Mouse (Mus musculus) forebrain, embryonic 14.5 days (tissue): ENCODE results near the gene Agbl1. TPM values are rescaled to one million over a fixed set of nuclear protein-coding genes. Genes with fewer than 3 reads are reported as not detected.
A peak's percentile ranks its signal among the peaks of the same experiment; 100 is the strongest.

Experiments
- ATAC-seq: fragments of 200-750 bp; cut with Nextera tagmentation; 2 replicates; pipeline ENCODE4 v1.8.0; 2017; ENCODE audit warnings: mild to moderate bottlenecking, moderate library complexity
- DNase-seq: peaks from one replicate; pipeline ENCODE4 v3.0.0-alpha.2; 2015; ENCODE audit warnings: low spot score
- H3K27ac ChIP-seq: fragments of 300-500 bp; sonication (generic); 2 replicates; pipeline ENCODE4 v1.5.1; 2014; ENCODE audit warnings: low read depth, mild to moderate bottlenecking, control low read depth, low read length, moderate library complexity
- H3K27me3 ChIP-seq: fragments of 300-500 bp; sonication (generic); replicated peaks from 2 replicates; pipeline ENCODE4 v1.6.1; 2014; ENCODE audit warnings: low read length, control low read depth, mixed read lengths; ENCODE audit not compliant: control insufficient read depth, insufficient read depth
- H3K36me3 ChIP-seq: fragments of 300-500 bp; sonication (generic); 2 replicates; pipeline ENCODE4 v1.6.1; 2014; ENCODE audit warnings: low read length, control low read depth; ENCODE audit not compliant: control insufficient read depth, insufficient read depth
- H3K4me1 ChIP-seq: fragments of 300-500 bp; sonication (generic); 2 replicates; pipeline ENCODE4 v1.6.1; 2014; ENCODE audit warnings: antibody characterized with exemption, low read length, control low read depth; ENCODE audit not compliant: control insufficient read depth, insufficient read depth
- H3K4me2 ChIP-seq: fragments of 300-500 bp; sonication (generic); 2 replicates; pipeline ENCODE4 v1.6.1; 2014; ENCODE audit warnings: mild to moderate bottlenecking, control low read depth, low read length
- H3K4me3 ChIP-seq: fragments of 300-500 bp; sonication (generic); 2 replicates; pipeline ENCODE4 v1.5.1; 2014; ENCODE audit warnings: low read depth, low read length, control low read depth
- H3K9ac ChIP-seq: fragments of 300-500 bp; sonication (generic); 2 replicates; pipeline ENCODE4 v1.6.1; 2014; ENCODE audit warnings: mild to moderate bottlenecking, low read length, control low read depth, moderate library complexity
- H3K9me3 ChIP-seq: fragments of 300-500 bp; sonication (generic); replicated peaks from 2 replicates; pipeline ENCODE4 v1.6.1; 2016; ENCODE audit warnings: low read length, control low read depth, mixed read lengths; ENCODE audit not compliant: control insufficient read depth
- WGBS: fragments of 180-500 bp; shearing (Covaris S2); extraction: QIAGEN DNeasy Blood & Tissue Kit; methylation state at CpG from one replicate; pipeline ENCODE4 v1.1.7; 2014; 5-methylcytosine and 5-hydroxymethylcytosine counted together
- polyA plus RNA-seq: library from polyadenylated mRNA; unstranded; fragments of >200 nt; fragmentation: Nextera tagmentation; extraction: Ambion mirVana; gene quantifications from 2 replicates; pipeline ENCODE4 v1.2.1, GENCODE M21; 2014

Gene Agbl1
- polyA plus RNA-seq = 0.09 and 0.48 TPM in 2 replicates

DNA sequence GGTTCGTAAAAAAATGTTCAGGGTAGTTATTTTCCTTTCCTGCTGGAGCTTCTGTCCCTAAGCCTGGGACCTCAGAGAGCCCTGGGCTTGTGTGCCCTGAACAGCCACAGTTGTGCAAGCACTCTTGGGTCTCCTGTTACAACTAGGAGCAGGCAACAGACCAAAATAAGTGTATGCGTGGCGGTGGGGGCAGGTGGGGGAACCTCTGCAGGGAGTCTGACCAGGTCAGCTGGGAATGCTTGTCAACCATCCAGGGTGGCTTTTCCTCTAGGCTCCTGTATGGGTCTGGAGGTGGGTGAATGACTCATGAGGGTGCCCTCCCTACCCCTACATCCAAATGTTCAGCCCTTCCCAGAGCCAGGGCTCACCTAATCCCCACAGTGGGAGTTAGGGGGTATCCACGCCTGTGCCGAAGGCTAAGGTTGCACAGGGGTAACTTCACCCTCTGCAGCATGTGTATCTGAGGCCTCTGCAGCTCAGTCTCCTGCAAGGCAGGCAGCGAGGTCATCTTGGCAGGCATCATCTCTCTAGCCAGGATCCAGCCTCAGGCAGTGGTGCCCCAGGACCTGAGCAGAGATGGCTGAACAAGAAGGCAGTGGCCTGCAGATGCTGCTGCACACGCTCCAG is at the start of gene Agbl1:
Gene Agbl1, plus strand, starts transcription at position 577 of the 627 bp plus-strand sequence.
- no peak for DNase-seq
- 71% methylated on average over 7 of the region's 7 CpGs for WGBS
- Histone ChIP-seq H3K9ac (no peak within 1 kb of the TSS), H3K4me2 (no peak within 1 kb of the TSS), H3K4me1 (no peaks in the 10 kb centered on the region), H3K4me3 (no peak within 1 kb of the TSS), H3K36me3 (no peaks in the 10 kb centered on the region), H3K9me3 (no peaks in the 10 kb centered on the region), H3K27ac (no peak within 1 kb of the TSS), H3K27me3 (no peaks in the 10 kb centered on the region)
- no peak for ATAC-seq

DNA sequence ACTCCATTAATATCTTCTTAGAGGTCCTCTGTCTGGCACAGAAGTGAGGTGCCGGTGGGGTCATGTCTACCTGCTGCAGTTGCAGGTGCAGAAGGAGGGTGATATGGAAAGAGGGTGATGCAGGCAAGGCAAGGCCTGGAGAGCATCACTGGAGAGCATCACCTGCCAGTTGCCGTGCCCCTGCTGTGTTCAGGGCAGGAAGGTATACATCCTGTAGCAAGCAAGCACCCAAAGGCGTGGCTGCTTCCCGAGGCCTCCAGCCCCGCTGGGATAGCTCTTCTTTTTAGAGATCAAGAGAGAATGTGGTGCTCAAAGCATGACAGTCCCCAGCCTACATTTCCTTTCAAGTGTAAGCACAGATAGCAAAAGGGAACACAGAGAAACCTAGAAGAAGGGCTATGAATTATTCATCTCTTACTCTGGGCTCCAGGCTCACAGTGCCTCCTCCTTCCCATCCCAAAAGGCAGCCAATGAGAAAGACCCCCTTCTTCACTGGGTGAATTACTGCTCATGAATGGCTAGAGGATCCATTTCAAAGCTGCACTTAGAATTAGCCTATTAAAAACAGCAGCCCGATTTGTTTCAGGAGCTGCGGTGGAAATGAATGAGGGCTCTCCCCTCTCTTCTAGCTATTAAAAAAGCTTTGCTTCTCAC is 44.6 kb upstream of the Agbl1 start:
- Histone ChIP-seq H3K27ac (peak overlapping the region; percentile 82), H3K4me2 (peak overlapping the region; percentile 34), H3K27me3 (no peaks in the 10 kb centered on the region), H3K9me3 (no peaks in the 10 kb centered on the region), H3K9ac (0 out of 2 replicates have a peak overlapping the region, but pooled peaks have one; percentile 0), H3K36me3 (no peaks in the 10 kb centered on the region), H3K4me1 (peaks cover 19% of the 10 kb centered on the region), H3K4me3 (no peak overlapping the region; the same call in 1 of the 2 replicates)
- WGBS = 13% methylated on average over 7 of the region's 7 CpGs
- ATAC-seq (peak; percentile 97), DNase-seq (peak; percentile 92)

DNA sequence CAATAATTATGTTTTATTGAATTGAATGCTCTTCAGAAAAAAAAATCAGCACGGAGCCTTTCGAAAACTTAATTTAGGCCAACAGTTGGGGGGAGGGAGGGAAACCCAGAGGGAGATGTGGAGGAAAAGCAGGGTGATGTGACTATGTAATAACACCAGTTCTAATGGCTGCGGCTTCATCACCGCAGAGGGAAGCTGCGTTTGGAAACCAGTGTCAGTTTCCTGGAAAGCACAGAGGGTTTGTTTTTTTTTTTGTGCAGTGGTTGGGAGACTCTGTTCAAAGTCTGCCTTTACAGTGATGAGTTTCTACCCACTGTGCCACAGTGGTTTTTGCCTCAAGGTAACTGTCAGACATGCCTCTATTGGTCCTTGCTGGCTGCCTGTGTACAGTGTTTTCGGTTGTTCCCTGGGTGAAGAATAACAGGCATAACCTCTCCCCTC is 44.0 kb upstream of the Agbl1 start:
- H3K9ac ChIP-seq = no peak overlapping the region
- peaks cover 19% of the 10 kb centered on the region for H3K4me1 ChIP-seq
- H3K27ac ChIP-seq = peak overlapping the region; percentile 82
- H3K36me3 ChIP-seq = no peaks in the 10 kb centered on the region
- no peaks in the 10 kb centered on the region for H3K27me3 ChIP-seq
- DNase-seq (no peak), ATAC-seq (peak; percentile 66)
- H3K4me3 ChIP-seq = no peak overlapping the region; the same call in 1 of the 2 replicates
- H3K9me3 ChIP-seq = no peaks in the 10 kb centered on the region
- peak overlapping the region; percentile 34 for H3K4me2 ChIP-seq
- 2% methylated on average over 6 of the region's 6 CpGs for WGBS

DNA sequence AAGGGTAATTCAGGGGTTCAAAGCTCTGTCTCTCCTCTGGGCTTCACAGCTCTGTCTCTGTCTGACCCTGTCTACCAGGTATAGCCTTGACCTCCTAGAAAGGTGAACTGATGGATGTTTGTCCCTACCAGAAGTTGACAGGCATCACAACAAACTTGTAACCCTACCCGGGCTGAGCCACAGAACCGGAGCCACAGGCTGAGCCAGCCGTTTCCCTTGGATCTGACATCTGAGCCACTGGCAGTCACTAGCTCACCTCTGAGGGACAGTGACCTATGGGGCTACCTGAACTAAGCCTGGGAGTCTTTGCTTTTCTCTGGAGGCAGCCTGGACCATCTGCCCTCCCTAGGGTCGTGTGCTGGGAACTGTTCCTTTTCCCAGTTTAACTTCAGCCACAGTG is 11.1 kb upstream of the Agbl1 start:
- H3K36me3 ChIP-seq = no peaks in the 10 kb centered on the region
- WGBS = 83% methylated on average over 4 of the region's 4 CpGs
- DNase-seq (no peak), ATAC-seq (no peak)
- no peak overlapping the region for H3K4me2 ChIP-seq
- H3K4me1 ChIP-seq = no peaks in the 10 kb centered on the region
- H3K4me3 ChIP-seq = no peak overlapping the region
- H3K27me3 ChIP-seq = no peaks in the 10 kb centered on the region
- no peak overlapping the region for H3K9ac ChIP-seq
- H3K27ac ChIP-seq = no peak overlapping the region
- H3K9me3 ChIP-seq = no peaks in the 10 kb centered on the region

DNA sequence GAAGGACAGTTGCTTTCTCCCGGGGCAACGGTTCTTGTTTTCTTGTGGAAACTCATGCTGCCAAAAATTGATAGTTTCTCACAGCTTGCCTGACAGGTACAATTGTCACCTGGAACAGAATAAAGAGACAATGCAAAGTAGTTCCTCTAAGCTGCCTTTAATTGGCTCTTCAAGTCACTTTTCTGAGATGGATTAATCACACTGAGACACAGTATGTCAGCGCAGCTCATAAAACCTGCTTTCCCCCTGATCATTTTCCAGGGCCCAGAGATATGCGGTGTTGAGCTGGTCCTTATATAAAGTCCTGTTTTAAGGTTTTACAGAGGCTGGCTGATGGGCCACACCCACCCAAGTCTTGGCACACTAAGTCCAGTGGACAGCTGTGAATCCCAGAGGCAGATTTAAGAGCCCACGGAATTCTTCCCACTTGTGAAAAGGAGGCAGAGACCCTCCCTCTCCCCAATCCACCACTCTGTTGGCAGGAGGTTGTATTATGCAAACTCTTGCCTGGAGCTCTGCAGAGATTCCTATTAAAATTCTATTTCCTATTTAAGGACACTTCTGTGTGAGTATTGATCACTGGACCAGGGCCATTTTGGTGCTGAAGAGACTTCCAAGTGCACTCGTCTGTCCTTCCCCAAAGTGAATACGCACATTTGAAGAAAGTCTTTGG is 9.8 kb upstream of the Agbl1 start:
- no peaks in the 10 kb centered on the region for H3K27me3 ChIP-seq

DNA sequence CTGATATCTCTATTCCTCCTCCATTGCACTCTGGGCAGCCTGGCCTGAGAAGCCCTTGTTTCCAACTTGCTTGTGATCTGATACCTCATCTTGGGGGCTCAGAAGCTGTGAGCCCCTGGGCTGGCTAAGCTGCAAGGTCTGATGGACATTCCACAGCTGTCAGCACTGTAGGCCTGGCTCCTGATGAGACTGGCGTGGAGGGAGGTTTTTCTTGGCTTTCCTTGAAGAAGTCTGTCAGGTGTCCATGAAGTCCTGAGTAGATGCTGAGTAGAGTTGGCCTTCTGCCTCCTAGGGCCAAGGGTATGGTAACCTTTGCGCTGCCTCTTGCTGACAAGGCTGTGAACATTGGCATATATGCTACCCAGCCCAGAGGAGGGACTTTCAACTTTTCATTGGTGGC is 7.0 kb upstream of the Agbl1 start:
- no peak for DNase-seq
- Histone ChIP-seq H3K27me3 (no peaks in the 10 kb centered on the region), H3K4me2 (no peak overlapping the region), H3K4me3 (no peak overlapping the region), H3K9ac (no peak overlapping the region), H3K4me1 (no peaks in the 10 kb centered on the region), H3K36me3 (no peaks in the 10 kb centered on the region), H3K9me3 (no peaks in the 10 kb centered on the region), H3K27ac (no peak overlapping the region)
- 91% methylated on average over 2 of the region's 2 CpGs for WGBS
- ATAC-seq = no peak

More for the DNA sequence above, 9.8 kb upstream of the Agbl1 start:
- no peaks in the 10 kb centered on the region for H3K9me3 ChIP-seq
- no peak overlapping the region for H3K4me2 ChIP-seq
- 41% methylated on average over 7 of the region's 7 CpGs for WGBS
- ATAC-seq (no peak), DNase-seq (peak; percentile 11)
- no peaks in the 10 kb centered on the region for H3K36me3 ChIP-seq
- H3K27ac ChIP-seq = no peak overlapping the region
- no peak overlapping the region for H3K4me3 ChIP-seq
- H3K9ac ChIP-seq = no peak overlapping the region
- no peaks in the 10 kb centered on the region for H3K4me1 ChIP-seq

DNA sequence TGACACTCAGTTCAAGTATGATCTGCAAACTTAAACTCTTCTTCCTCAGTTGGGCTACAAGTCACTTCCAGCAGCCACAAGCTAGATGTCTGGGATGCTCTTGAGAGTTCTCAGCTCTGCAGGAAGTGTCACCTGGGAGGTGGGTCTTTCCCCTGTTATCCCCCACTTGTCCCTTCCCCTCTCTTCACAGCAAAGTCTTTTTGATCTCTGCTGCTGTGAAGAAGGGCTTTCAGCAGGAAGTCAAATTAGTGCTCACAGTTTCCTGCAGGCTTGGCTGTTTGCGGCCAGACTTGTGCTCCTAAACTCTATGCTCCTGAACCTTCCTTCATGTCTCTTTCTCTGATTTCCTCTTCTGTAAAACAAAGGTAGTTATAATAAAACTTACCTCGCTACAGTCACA is 806 bp upstream of the Agbl1 start:
- Histone ChIP-seq H3K27me3 (no peaks in the 10 kb centered on the region), H3K9me3 (no peaks in the 10 kb centered on the region), H3K4me2 (no peak overlapping the region), H3K9ac (no peak overlapping the region), H3K27ac (no peak overlapping the region), H3K36me3 (no peaks in the 10 kb centered on the region), H3K4me3 (no peak overlapping the region), H3K4me1 (no peaks in the 10 kb centered on the region)
- ATAC-seq (no peak), DNase-seq (no peak)
- 64% methylated on average over 2 of the region's 2 CpGs for WGBS

DNA sequence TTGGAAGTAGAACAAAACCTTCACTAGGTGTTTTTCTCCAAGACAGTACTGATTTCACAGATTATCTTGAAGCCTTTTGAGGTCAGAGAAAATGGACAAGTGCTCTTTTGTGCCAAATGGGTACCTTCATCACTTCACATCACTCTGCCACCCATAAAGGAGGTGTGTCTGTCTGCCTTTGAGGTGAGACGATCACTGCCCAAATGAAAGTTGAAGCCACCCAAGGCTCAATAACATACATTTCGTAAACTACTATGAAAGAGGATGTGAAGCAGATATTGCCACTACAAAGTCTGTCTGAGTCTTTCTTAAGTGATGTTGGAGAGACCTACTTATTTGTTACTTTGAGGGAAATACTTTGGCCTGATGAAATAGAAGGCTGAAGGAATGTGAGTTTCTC is 4.6 kb downstream of the Agbl1 start:
- H3K9ac ChIP-seq = no peak overlapping the region
- no peak overlapping the region for H3K4me3 ChIP-seq
- ATAC-seq (no peak), DNase-seq (no peak)
- no peaks in the 10 kb centered on the region for H3K36me3 ChIP-seq
- H3K27ac ChIP-seq = no peak overlapping the region
- no peaks in the 10 kb centered on the region for H3K4me1 ChIP-seq
- WGBS = 90% methylated on average over 2 of the region's 2 CpGs
- H3K9me3 ChIP-seq = no peaks in the 10 kb centered on the region
- no peak overlapping the region for H3K4me2 ChIP-seq
- no peaks in the 10 kb centered on the region for H3K27me3 ChIP-seq

DNA sequence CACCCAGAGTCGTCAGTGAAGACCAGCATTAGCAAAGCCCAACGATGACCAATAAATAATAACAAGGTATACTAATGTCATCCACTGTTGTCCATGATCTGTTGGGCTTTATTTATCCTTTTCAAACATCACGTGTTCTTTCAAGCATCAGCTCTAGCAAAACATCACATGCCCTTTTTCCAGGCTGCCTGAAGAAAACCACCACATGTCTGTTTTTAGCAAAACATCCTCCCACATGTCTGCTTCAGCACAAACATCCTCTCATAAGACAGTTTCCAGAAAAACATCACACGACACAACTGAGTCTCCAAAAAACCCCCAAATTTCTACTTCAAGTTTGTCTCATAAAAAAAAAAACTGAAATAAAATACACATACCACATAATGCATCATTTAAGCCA is 7.8 kb downstream of the Agbl1 start:
- Histone ChIP-seq H3K4me2 (no peak overlapping the region), H3K27ac (no peak overlapping the region), H3K4me3 (no peak overlapping the region), H3K27me3 (no peaks in the 10 kb centered on the region), H3K36me3 (no peaks in the 10 kb centered on the region), H3K9ac (no peak overlapping the region), H3K9me3 (no peaks in the 10 kb centered on the region), H3K4me1 (no peaks in the 10 kb centered on the region)
- WGBS = 92% methylated on average over 4 of the region's 4 CpGs
- ATAC-seq = no peak
- DNase-seq = no peak
